Mouse (Mus musculus): ENCODE measurements around the gene 1700066M21Rik.

The 1700066M21Rik gene

GRCm38 (mm10) chr1:57394051-57394450 lies 16.6 kb downstream of the 1700066M21Rik start:
- DNase-seq = peak; percentile 9 to 13

DNA sequence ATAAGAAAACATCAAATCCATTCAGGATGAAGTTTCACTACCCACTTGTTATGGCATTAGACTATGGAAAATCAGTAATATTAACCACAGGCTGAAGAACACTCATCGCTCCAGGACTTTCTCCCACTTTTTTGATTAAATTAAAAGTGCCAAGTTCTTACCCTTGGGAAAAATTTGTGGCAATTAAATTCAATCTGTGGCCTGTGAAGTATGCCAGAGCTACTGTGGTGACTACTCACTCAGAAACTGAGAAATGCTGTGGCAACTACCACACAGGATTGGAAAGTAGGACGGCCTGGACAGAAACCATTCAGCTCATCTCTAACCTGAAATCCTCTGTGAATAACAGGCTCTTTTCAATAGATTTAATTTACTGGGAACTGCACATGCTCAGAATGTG lies 22.9 kb downstream of the 1700066M21Rik start:
- no peak for DNase-seq

DNA sequence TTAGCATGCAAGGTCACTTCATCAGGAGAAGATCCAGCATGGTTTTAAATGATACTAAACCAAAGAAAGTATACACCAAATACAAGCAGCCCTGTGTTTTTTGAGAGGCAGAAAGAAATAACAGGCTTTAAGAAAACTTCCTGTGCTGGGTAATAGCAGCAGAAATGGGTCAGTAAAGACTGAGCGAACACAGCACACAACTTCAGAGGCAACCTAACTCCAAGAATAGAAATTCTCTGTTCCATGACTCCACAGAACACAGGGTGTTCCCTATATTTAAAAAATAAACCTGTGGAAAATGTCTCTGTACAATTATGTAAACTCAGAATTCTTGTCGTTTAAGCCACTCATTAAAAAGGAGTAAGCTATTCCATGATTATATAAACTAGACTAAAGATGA lies 23.5 kb downstream of the 1700066M21Rik start:
- no peak for DNase-seq

DNA sequence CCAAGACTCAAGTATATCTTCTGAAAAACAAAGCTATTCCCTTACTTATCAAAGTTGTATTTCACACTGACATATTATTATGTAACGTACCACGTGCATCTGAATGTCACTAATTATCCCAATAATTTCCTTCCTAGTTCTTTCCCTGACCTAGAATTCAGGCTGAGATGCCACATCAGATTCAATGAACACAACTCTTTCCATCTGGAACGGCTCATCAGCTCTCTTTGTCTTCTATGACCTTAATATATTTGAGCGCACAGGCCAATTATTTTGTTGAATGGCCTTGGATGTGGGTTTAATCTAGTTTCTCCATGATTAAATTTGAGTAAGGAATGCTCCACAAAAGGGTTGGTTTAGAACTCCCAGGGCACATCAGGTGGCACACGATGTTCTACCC lies 24.7 kb downstream of the 1700066M21Rik start:
- no peak for DNase-seq

DNA sequence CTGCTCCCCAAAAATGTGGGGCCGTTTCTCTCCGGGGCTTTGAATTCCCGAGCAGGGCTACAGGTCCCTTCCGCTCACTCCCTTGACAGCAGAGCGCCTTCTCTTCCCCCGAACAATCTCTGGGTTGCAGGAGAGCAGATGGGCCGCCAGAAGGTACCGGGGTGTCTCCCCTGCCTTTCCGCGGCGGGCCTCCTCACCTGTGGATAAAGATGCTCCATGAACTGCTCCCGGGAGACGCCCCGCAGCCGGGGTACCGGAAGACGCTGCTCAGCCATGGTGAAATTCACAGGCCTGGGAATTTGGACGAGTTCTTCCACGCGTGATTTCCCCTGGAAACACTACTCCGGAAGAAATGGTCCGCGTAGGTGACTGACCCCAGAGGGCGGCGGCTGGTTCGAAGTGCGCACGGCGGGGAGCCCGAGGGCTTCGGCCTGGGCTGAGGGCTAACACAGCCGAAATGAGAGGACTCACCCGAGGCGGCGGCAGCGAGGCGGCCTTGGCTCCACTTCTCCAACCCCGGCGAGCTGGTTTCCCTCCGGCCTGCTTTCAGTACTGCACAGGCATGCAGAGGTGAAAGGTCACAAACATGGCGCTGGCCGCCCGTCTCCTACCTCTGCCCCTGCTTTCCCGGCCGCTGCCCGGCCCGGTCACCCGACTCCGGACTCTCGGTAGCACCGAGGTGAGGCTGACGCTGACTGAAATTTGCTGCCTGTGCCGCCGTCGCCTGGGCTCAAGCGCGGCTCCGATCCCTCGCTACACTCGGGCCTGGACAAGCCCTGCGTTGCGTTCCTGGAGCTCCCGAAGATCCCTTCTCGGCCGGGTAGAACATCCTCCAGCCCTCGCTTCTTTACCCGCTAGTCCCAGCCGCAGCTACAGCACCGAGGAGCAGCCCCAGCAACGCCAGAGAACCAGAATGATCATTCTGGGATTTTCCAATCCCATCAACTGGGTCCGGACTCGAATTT lies 29.0 kb downstream of the 1700066M21Rik start, which contains the start of the genes Maip1 and Tyw5:
Maip1 (plus strand) TSS at position 142 of the 965 bp plus-strand sequence.
Tyw5 (minus strand) TSS at position 915 of the 965 bp plus-strand sequence.
- DNase-seq = peak; percentile 73 to 77

DNA sequence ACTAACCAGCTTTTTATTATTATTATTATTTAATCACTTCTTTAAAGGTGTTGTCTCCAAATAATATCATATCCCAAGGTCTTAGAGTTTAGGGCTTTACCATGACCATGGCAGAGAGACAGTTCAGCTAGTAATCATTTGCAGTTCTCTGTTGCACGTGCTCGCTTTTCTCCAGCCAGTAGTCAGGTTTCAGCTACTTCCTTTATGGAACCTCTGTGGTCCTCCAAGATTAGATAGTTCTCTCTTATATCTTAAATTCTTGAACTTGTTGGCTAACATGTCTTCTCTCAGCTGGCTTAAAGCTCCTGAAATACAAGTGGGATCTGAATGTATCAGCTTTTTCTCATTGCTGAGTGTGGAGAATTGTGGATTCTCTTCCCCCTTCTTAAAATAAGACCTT lies 31.6 kb downstream of the 1700066M21Rik start:
- no peak for DNase-seq

DNA sequence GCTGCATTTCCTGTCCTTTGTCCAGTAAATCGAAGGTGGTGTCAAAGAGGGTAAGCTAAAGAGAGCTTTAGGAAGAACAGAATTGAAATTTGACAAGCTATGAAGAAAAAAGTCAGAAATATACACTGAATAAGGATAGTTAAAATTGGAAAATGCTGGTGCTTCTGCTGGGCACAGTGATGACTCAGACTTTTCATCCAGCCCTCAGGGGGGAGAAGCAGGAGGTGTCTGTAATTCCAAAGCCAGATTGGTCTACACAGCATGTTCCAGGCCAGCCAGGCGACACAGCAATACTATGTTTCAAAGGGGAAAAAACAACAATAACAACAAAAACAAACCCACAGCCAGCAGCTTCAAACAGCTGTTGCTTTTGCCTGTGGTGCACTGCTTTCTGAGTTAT lies 36.0 kb downstream of the 1700066M21Rik start:
- no peak for DNase-seq

GRCm38 (mm10) chr1:57423696-57424095 lies 46.3 kb downstream of the 1700066M21Rik start:
- DNase-seq = no peak

DNA sequence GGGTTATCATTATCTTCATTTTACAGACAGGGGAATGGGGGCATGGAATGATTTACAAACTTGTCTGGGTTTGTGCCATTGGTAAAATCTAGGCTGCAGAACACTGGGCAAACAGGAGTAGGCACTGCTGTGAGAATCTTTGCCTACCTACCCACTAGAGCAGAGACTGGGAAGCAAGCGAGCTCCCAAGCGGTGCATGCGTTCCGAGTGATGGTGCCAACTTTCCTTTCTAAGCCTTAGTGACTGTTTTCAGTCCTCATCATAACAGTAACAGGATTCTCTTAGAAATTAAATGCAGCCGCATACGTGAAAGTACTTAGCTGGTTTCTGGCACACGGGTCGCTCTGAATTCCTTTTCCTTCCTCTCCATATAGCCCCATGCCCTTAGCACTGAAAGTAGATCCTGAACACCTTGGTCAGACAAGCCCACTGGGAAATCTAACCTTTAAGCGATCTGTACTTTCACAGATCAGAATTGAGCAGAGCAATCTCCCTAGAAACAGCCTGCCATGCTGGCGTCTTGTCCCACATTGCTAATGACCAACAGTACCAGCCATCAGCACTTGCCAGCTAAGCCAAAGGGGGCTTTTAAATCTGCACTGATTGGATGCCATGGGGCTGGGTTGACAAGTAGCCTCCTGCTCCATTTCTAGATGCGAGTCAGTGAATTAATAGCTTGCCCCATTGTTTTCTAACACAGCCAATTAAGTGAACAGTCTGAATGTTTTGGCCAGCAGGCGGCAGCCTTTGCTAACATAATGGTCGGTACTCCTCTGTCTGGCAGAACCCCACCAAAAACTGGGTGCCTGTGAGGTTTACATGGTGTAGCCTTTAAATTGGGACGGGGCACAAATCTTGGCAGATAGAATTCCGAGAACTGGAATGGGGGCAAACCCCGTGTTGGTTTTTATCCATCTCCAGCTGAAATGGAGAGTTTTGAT lies 51.2 kb downstream of the 1700066M21Rik start:
- peak; percentile 80 to 84 for DNase-seq

DNA sequence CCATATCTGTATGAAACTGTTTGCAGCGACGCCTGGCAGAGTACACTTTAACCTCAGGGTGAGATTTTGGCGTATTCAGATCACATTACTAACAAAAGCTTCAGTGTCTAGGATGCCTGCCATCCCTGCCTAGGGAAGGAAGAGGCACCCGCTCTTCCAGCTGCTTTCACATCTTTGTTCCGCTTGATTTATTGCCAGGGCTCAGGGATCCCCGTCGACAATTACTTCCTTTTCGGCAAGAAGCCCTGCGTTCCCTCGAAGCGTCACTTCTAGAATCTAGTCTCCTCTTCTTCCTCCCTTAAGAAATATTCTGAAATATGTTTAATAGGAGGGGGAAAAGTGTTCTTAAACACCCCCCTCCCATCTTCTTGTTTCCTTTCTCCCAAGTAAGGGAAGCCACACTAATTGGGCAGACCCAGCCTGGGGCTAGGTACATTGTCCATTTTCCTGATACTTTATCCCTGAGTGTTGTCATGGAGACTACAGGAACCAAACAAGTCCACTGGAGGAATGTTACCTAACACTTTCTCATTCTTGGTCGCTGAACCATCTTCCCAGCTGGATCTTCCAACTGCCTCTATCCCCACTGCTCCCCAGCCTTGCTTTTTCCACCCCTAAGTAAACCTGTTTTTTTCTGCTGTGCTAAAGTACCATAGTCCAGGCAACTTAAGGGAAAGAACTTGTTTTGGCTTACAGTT lies 52.5 kb downstream of the 1700066M21Rik start:
- DNase-seq = no peak

DNA sequence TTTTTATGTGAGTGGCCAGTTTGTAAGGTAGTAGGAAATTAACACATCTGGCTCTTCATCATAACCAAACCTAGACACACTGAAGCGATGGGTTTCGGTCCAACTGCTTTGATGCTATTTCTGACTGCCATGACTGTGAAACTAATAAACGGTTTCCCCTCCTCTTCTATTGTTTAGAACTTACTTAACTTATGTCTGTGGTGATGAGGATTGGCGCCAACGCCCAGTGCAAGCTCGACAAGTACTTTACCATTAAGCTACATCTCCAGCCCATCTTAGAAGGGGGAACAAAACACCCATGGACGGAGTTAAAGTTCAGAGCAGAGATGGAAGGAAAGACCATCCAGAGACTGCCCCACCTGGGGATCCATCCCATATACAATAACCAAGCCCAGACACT lies 55.7 kb downstream of the 1700066M21Rik start:
- DNase-seq = no peak
